Mouse (Mus musculus) MN1 (cell line): ENCODE measurements around the gene Brd2.

Source experiments
- DNase-seq: peaks from one replicate; pipeline ENCODE4 v3.0.0-alpha.2; 2016; ENCODE audit warnings: low spot score

Gene Brd2

GRCm38 (mm10) chr17:34110309-34110708 lies 12.1 kb downstream of the Brd2 start:
- DNase-seq: no peak

- peak; percentile 44 for DNase-seq
These were observed 12.6 kb downstream of the Brd2 start for GRCm38 (mm10) chr17:34109806-34110195.

- no peak for DNase-seq
These were observed 13.2 kb downstream of the Brd2 start for GRCm38 (mm10) chr17:34109038-34109805.

- DNase-seq: no peak
These were observed 14.0 kb downstream of the Brd2 start for GRCm38 (mm10) chr17:34108460-34108859.

GRCm38 (mm10) chr17:34107109-34107867 lies 15.1 kb downstream of the Brd2 start:
- no peak for DNase-seq

GRCm38 (mm10) chr17:34106555-34106954 lies 15.9 kb downstream of the Brd2 start:
- no peak for DNase-seq

- no peak for DNase-seq
These were observed 17.6 kb downstream of the Brd2 start for GRCm38 (mm10) chr17:34104804-34105203.

- no peak for DNase-seq
These were observed 19.6 kb downstream of the Brd2 start for GRCm38 (mm10) chr17:34102831-34103230.

GRCm38 (mm10) chr17:34101604-34102032 lies 20.8 kb downstream of the Brd2 start:
- DNase-seq: peak; percentile 95

GRCm38 (mm10) chr17:34101185-34101584 lies 21.2 kb downstream of the Brd2 start:
- DNase-seq: no peak

- DNase-seq: no peak
These were observed 22.9 kb downstream of the Brd2 start for GRCm38 (mm10) chr17:34099531-34099930.

GRCm38 (mm10) chr17:34098709-34099479 lies 23.5 kb downstream of the Brd2 start:
- DNase-seq: no peak

GRCm38 (mm10) chr17:34097272-34097671 lies 25.2 kb downstream of the Brd2 start:
- DNase-seq: no peak

- no peak for DNase-seq
These were observed 25.9 kb downstream of the Brd2 start for GRCm38 (mm10) chr17:34096497-34097010.

- DNase-seq: no peak
These were observed 28.0 kb downstream of the Brd2 start for GRCm38 (mm10) chr17:34094283-34095035.

- no peak for DNase-seq
These were observed 29.1 kb downstream of the Brd2 start for GRCm38 (mm10) chr17:34093199-34093874.

- no peak for DNase-seq
These were observed 30.1 kb downstream of the Brd2 start, which contains the start of gene H2-Oa for GRCm38 (mm10) chr17:34092197-34092875. H2-Oa (plus strand) TSS chr17:34092340.

GRCm38 (mm10) chr17:34090923-34091322 lies 31.5 kb downstream of the Brd2 start:
- no peak for DNase-seq

- no peak for DNase-seq
These were observed 34.3 kb downstream of the Brd2 start for GRCm38 (mm10) chr17:34088124-34088523.

GRCm38 (mm10) chr17:34087386-34087785 lies 35.0 kb downstream of the Brd2 start:
- DNase-seq: no peak
